Mouse (Mus musculus) cerebellum, adult 2 months (tissue): Measurements from ENCODE around the gene Rnf144a. TPM values are rescaled to one million over a fixed set of nuclear protein-coding genes. Genes with fewer than 3 reads are reported as not detected.
A peak's percentile ranks its signal among the peaks of the same experiment; 100 is the strongest.

Source experiments
- DNase-seq, 2 experiments: peaks; one replicate each; pipeline ENCODE4 v3.0.0; 2021
- H3K27ac ChIP-seq: fragments of 200-500 bp; 2 replicates; pipeline ENCODE4 v1.5.1; 2012; ENCODE audit warnings: low read length, control low read depth, inconsistent platforms; ENCODE audit not compliant: insufficient read depth
- H3K27me3 ChIP-seq: fragments of 200-500 bp; 2 replicates; pipeline ENCODE4 v1.6.1; 2012; ENCODE audit warnings: inconsistent platforms, mild to moderate bottlenecking, low read length, moderate library complexity; ENCODE audit not compliant: control insufficient read depth, insufficient read depth
- H3K4me1 ChIP-seq: fragments of 200-500 bp; 2 replicates; pipeline ENCODE4 v1.6.1; 2011; ENCODE audit warnings: low read length; ENCODE audit not compliant: control insufficient read depth, insufficient read depth
- H3K4me3 ChIP-seq: fragments of 200-500 bp; replicated peaks from 2 replicates; pipeline ENCODE3; 2011; ENCODE audit warnings: mild to moderate bottlenecking, low read depth, low read length, control low read depth; ENCODE audit not compliant: insufficient read depth
- CTCF ChIP-seq: fragments of 200-500 bp; IDR thresholded peaks from 2 replicates; pipeline ENCODE4 v1.5.1; 2011; ENCODE audit warnings: low read depth, mild to moderate bottlenecking, control low read depth, low read length, moderate library complexity, borderline replicate concordance; ENCODE audit not compliant: insufficient read depth
- POLR2A ChIP-seq: fragments of 200-500 bp; IDR thresholded peaks from 2 replicates; pipeline ENCODE4 v1.6.1; 2011; ENCODE audit warnings: low read length, control low read depth, borderline replicate concordance; ENCODE audit not compliant: insufficient read depth
- WGBS: fragments of 180-500 bp; shearing (Covaris S2); methylation state at CpG from one replicate; pipeline ENCODE4 v1.1.7; 2018; 5-methylcytosine and 5-hydroxymethylcytosine counted together
- polyA plus RNA-seq: library from polyadenylated mRNA; depleted of rRNA; stranded (reverse); fragments of >200 nt; gene quantifications from 2 replicates; pipeline ENCODE4 v1.2.3, GENCODE M21; 2012

Rnf144a gene
- polyA plus RNA-seq, 1 experiment, result 13.8 TPM

DNA sequence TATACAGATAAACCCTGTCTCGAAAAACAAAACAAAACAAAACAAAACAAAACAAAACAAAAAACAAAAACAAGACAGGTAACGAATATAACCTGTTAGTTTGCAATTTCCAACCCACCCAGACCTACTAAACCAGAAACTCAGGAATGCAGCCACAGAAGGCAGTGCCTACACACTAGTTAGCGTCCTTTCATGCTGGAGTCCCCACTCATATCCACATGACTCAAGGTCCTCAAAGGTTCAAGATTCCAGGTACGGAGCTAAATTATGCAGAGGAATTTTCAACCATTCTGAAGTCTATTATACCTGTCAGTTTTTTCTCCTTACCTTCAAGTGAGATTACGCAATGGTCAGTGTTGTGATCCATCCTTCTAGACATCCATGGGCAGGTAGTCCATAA is 70.6 kb downstream of the Rnf144a start:
- DNase-seq, result no peak
- Histone ChIP-seq H3K4me1 (peaks cover 3% of the 10 kb centered on the region; the same call in 1 of the 2 replicates), H3K4me3 (no peak overlapping the region), H3K27ac (no peak overlapping the region), H3K27me3 (no peaks in the 10 kb centered on the region)
- WGBS, result 99% methylated on average over 5 of the region's 5 CpGs
- TF ChIP-seq POLR2A (no peak), CTCF (no peak)

GRCm38 (mm10) chr12:26343131-26343530 is 71.9 kb downstream of the Rnf144a start:
- no peaks in the 10 kb centered on the region for H3K27me3 ChIP-seq

DNA sequence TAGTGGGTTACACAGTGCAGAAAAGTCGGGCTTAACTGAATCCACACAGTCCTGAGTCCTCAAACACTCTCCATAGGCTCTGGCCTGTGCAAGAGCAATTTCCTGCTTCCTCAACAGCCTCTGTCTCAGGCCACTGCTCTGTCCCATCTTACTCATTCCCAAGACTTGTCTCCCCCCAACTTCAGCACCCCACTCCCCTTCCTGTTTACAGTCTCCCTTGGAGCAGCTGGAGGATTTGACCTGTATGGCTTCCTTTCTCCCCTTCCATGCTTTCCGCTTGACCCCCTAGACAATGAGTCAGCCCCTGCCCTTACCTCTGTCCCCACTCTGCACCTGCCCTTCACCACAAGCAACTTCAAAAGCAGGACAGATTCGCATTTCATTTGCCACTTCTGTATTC is 72.4 kb downstream of the Rnf144a start:
- H3K27ac ChIP-seq, result no peak overlapping the region
- H3K4me3 ChIP-seq, result no peak overlapping the region
- no peaks in the 10 kb centered on the region for H3K27me3 ChIP-seq
- DNase-seq, result no peak
- TF ChIP-seq CTCF (no peak), POLR2A (no peak)
- WGBS, result 88% methylated on average over 3 of the region's 3 CpGs
- peaks cover 3% of the 10 kb centered on the region; the same call in 1 of the 2 replicates for H3K4me1 ChIP-seq

More at GRCm38 (mm10) chr12:26343131-26343530, 71.9 kb downstream of the Rnf144a start:
- Histone ChIP-seq H3K4me3 (no peak overlapping the region), H3K27ac (no peak overlapping the region), H3K4me1 (peaks cover 3% of the 10 kb centered on the region; the same call in 1 of the 2 replicates)
- DNase-seq, result no peak
- WGBS, result 85% methylated on average over 2 of the region's 2 CpGs
- no peak for TF ChIP-seq CTCF
- no peak for TF ChIP-seq POLR2A

GRCm38 (mm10) chr12:26342086-26342485 is 73.0 kb downstream of the Rnf144a start:
- H3K27me3 ChIP-seq, result no peaks in the 10 kb centered on the region
- H3K4me1 ChIP-seq, result peaks cover 3% of the 10 kb centered on the region; the same call in 1 of the 2 replicates
- H3K27ac ChIP-seq, result no peak overlapping the region
- WGBS, result 46% methylated on average over 4 of the region's 4 CpGs
- no peak for DNase-seq
- H3K4me3 ChIP-seq, result no peak overlapping the region
- TF ChIP-seq CTCF, result no peak
- TF ChIP-seq POLR2A, result no peak

- H3K4me1 ChIP-seq, result no peaks in the 10 kb centered on the region
- H3K4me3 ChIP-seq, result no peak overlapping the region
- no peak overlapping the region for H3K27ac ChIP-seq
- WGBS, result 85% methylated on average over 4 of the region's 4 CpGs
- TF ChIP-seq POLR2A, result no peak
- TF ChIP-seq CTCF, result no peak
- no peaks in the 10 kb centered on the region for H3K27me3 ChIP-seq
- no peak for DNase-seq
Measured at GRCm38 (mm10) chr12:26340621-26341020, 74.4 kb downstream of the Rnf144a start.

- no peaks in the 10 kb centered on the region for H3K27me3 ChIP-seq
- H3K4me3 ChIP-seq, result no peak overlapping the region
- no peaks in the 10 kb centered on the region for H3K4me1 ChIP-seq
- TF ChIP-seq POLR2A, result no peak
- TF ChIP-seq CTCF, result no peak
- DNase-seq, result no peak
- no peak overlapping the region for H3K27ac ChIP-seq
Measured at GRCm38 (mm10) chr12:26339886-26340285, 75.2 kb downstream of the Rnf144a start.

- WGBS, result 83% methylated on average over 8 of the region's 8 CpGs
- H3K27me3 ChIP-seq, result no peaks in the 10 kb centered on the region
Measured at GRCm38 (mm10) chr12:26339181-26339580, 75.9 kb downstream of the Rnf144a start.

DNA sequence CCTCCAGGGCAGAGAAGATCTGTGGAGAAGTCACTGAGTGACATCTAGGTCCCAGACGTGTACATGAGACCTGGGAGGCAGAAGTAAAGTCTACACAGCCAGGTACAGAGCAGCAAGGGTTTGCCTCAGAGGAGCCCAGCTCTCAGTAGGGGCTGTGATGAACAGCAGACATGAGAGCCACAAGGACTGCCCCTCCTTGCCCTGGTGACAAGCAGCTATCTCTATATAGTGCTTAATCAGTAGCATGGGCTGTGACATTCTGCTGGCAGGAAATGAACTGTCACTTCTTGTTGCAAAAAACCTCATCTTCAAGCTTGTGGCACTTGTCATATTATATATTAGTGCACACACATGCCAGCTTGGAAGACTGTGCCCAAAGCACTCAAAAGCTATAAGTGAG is 81.4 kb downstream of the Rnf144a start:
- no peak overlapping the region for H3K4me3 ChIP-seq
- no peaks in the 10 kb centered on the region for H3K27me3 ChIP-seq
- no peak overlapping the region for H3K27ac ChIP-seq
- peaks cover 14% of the 10 kb centered on the region for H3K4me1 ChIP-seq
- TF ChIP-seq POLR2A (no peak), CTCF (no peak)
- 65% methylated on average over 1 of the region's 1 CpGs for WGBS
- no peak for DNase-seq

More at GRCm38 (mm10) chr12:26339181-26339580, 75.9 kb downstream of the Rnf144a start:
- no peak for DNase-seq
- no peak overlapping the region for H3K4me3 ChIP-seq
- H3K27ac ChIP-seq, result no peak overlapping the region
- peaks cover under 1% of the 10 kb centered on the region; the same call in 1 of the 2 replicates for H3K4me1 ChIP-seq
- TF ChIP-seq POLR2A (no peak), CTCF (no peak)

- H3K4me1 ChIP-seq, result peaks cover 14% of the 10 kb centered on the region
- H3K27ac ChIP-seq, result peak overlapping the region; percentile 32; the same call in 1 of the 2 replicates
- DNase-seq, result peak in 1 of 2 experiments; percentile 53
- 35% methylated on average over 3 of the region's 3 CpGs for WGBS
- H3K4me3 ChIP-seq, result no peak overlapping the region
- TF ChIP-seq POLR2A (no peak), CTCF (no peak)
- H3K27me3 ChIP-seq, result no peaks in the 10 kb centered on the region
Measured at GRCm38 (mm10) chr12:26331048-26331447, 84.0 kb downstream of the Rnf144a start.
